Mouse (Mus musculus): ENCODE data around the gene Cib4. TPM values are rescaled to one million over a fixed set of nuclear protein-coding genes. Genes with fewer than 3 reads are reported as not detected.

The Cib4 gene
- polyA plus RNA-seq, 1 experiment from 2014 or later, result 0.26 TPM

DNA sequence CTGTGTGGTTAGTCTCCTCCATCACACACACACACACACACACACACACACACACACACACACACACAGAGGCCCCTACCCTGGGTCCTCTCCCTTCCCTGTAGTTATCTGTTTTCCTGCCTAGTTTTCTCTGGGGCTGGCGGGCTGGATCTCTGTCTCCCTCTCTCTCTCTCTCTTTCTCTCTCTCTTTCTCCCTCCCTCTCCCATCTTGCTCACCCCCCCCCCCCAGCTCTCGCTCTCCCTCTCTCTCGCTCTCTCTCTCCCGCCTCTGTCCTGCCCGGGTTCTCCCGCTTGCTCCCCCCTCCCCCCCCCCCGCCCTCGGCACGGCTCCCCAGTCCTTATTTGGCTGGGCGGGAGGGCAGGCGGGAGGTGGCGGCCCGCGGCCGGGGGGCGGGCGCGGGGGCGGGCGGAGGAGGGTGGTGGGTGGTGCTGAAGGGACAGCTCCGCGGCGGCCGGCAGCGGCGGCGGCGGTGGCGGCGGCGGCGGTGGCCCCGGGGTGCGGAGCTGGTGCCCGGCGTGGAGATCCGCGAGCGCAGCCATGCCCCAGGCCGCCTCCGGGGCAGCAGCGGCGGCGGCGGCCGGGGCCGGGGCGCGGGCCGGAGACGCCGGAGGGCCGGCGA, 42.2 kb upstream of the Cib4 start, which contains the start of gene Kcnk3:
Gene Kcnk3 (plus strand): TSS at position 490 of the 620 bp plus-strand sequence.
- peak; percentile 75 for ATAC-seq (ENCODE audit: borderline replicate concordance, extremely low read depth, low FRiP score, low TSS enrichment)
- H3K4me3 ChIP-seq, result peak within 1 kb of the TSS; percentile 51
- WGBS, result under 1% methylated on average over 29 of the region's 54 CpGs
- H3K4me1 ChIP-seq, result peaks cover 56% of the 10 kb centered on the region
- peaks cover 46% of the 10 kb centered on the region for H3K27me3 ChIP-seq
- no peaks in the 10 kb centered on the region for H3K9me3 ChIP-seq
- H3K27ac ChIP-seq, result peak within 1 kb of the TSS; percentile 75
- H3K9ac ChIP-seq, result peak within 1 kb of the TSS; percentile 47
- no peaks in the 10 kb centered on the region for H3K36me3 ChIP-seq
- peak within 1 kb of the TSS; percentile 80 for H3K4me2 ChIP-seq

DNA sequence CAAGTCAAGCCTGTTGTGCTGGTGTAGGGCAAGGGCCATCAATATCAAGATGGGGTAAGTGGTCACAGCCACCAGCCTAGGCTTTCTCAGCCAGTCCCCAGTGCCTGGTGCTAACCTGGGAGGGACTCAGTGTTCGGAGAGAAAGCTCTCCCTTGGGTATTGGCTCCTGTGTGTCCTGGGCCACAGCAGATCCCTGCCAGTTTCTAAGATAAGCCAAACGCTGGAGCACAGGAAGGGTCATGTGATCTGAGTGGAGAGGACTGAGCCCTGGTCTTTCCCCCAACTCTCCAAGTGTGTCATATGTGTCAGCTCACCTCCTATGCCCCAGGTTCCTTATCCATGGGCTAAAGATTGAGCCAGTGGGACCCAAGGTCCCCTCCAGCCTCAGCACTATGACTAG, 41.5 kb upstream of the Cib4 start:
- H3K9me3 ChIP-seq, result no peaks in the 10 kb centered on the region
- ATAC-seq (ENCODE audit: borderline replicate concordance, extremely low read depth, low FRiP score, low TSS enrichment), result peak; percentile 0; the same call in 1 of the 2 replicates
- no peaks in the 10 kb centered on the region for H3K36me3 ChIP-seq
- 20% methylated on average over 2 of the region's 2 CpGs for WGBS
- peak overlapping the region; percentile 80 for H3K4me2 ChIP-seq
- peak overlapping the region; percentile 75 for H3K27ac ChIP-seq
- peaks cover 55% of the 10 kb centered on the region for H3K4me1 ChIP-seq
- no peak overlapping the region for H3K4me3 ChIP-seq
- H3K27me3 ChIP-seq, result peaks cover 46% of the 10 kb centered on the region
- no peak overlapping the region for H3K9ac ChIP-seq

DNA sequence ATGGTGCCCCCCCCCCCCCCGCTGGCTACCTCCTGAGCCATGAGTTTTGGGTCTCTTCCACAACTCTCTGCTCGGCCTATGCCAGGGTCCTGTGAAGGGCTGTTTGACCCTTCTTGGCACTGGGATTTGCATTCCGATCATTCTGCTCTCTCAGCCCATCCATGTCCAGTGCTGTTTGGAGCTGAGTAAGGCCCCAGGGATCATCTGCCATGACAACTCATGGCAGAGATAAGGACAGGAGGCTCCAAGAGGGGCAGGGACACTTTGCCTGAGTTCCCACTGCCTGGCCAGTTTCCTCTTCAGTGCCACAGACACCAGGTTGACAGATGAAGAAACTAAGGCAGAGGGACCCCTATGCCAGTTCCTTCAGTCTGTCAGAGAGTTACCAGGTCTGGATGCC, 41.0 kb upstream of the Cib4 start:
- 60% methylated on average over 2 of the region's 3 CpGs for WGBS
- Histone ChIP-seq H3K27ac (peak overlapping the region; percentile 75; the same call in 1 of the 2 replicates), H3K4me1 (peaks cover 57% of the 10 kb centered on the region), H3K4me3 (no peak overlapping the region), H3K9ac (no peak overlapping the region), H3K36me3 (no peaks in the 10 kb centered on the region), H3K27me3 (peaks cover 46% of the 10 kb centered on the region), H3K9me3 (no peaks in the 10 kb centered on the region), H3K4me2 (no peak overlapping the region)
- no peak for ATAC-seq (ENCODE audit: borderline replicate concordance, extremely low read depth, low FRiP score, low TSS enrichment)

DNA sequence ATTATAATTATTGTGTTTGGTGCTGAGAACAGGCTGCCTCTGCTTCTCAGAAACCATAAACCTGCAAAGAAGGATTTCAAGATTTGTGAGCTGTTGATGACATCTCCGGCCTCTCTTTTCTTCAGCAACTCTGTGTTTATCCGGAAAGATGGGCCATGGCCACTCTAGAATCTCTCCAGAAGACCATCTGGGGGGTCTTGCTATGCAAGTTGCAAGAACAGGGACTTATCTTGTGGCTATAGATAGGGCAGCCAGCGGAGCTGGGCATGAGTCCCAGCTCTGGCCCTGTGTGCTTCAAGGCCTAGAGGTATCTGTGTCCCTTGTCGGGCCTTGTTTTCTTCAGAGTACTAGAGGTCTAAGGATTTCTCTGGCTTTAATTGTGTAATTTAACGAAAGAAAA, 36.4 kb upstream of the Cib4 start:
- H3K9ac ChIP-seq, result no peak overlapping the region
- no peaks in the 10 kb centered on the region for H3K36me3 ChIP-seq
- no peak overlapping the region for H3K4me2 ChIP-seq
- peaks cover 26% of the 10 kb centered on the region; the same call in 1 of the 2 replicates for H3K4me1 ChIP-seq
- peak; percentile 65; the same call in 1 of the 2 replicates for ATAC-seq (ENCODE audit: borderline replicate concordance, extremely low read depth, low FRiP score, low TSS enrichment)
- 53% methylated on average over 5 of the region's 5 CpGs for WGBS
- no peak overlapping the region for H3K4me3 ChIP-seq
- H3K9me3 ChIP-seq, result no peaks in the 10 kb centered on the region
- H3K27ac ChIP-seq, result peak overlapping the region; percentile 46
- H3K27me3 ChIP-seq, result peaks cover 12% of the 10 kb centered on the region

DNA sequence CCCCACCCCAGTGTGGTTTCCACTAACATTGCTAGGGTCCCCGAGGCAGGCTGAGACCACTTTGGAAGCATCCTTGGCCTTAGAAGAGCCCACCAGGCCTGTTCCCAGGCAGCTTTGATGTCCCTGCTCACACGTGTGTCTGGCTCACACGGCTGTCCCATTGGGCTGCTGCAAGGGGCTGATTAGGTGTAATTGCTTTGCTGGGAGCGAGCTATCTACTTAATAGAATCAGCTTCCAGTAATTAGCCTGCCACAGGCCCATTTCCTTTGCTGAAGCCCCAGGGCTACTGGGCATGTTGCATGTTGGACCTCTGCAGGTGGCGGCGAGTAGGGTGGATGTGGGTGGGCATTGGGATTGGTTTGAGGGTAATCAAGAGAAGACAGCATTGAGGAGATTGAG, 35.1 kb upstream of the Cib4 start:
- no peak for ATAC-seq (ENCODE audit: borderline replicate concordance, extremely low read depth, low FRiP score, low TSS enrichment)
- Histone ChIP-seq H3K4me1 (peaks cover 21% of the 10 kb centered on the region; the same call in 1 of the 2 replicates), H3K4me2 (no peak overlapping the region), H3K4me3 (no peak overlapping the region), H3K9me3 (no peaks in the 10 kb centered on the region), H3K27me3 (peaks cover 5% of the 10 kb centered on the region; the same call in 1 of the 2 replicates), H3K9ac (no peak overlapping the region), H3K27ac (no peak overlapping the region), H3K36me3 (no peaks in the 10 kb centered on the region)
- WGBS, result 70% methylated on average over 6 of the region's 6 CpGs

DNA sequence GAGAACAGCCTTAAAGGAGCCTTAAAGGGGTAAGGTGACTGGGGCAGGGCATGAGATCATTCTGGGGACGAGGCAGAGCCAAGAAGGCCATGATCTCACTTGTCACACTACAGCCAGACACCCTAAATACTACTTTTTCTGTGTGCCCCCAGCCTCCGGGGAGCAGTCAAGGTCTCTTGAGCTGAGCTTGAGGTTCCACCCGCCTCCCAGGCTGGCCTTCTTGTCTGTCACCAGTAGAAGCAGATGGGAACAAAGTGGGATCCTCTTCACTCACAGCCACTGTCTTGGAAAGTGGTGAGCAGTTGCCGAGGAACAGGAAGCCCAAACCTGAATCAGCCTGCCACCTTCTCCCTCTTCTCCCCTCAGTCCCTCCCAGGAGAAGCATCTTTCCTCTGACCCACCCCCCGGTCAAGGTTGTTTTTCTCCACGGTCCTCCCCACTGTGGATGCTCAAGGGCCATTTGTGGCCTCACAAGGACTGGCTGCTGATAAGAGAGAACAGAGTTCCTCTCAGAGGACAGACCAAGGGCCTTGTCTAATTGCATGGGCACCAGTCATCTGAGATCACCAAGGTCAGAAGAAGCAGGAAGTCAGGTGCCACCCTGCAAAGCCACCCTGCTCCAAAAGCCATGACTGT, 32.9 kb upstream of the Cib4 start:
- WGBS, result 56% methylated on average over 6 of the region's 6 CpGs
- Histone ChIP-seq H3K4me2 (no peak overlapping the region), H3K4me3 (no peak overlapping the region), H3K27me3 (no peaks in the 10 kb centered on the region), H3K9ac (no peak overlapping the region), H3K36me3 (no peaks in the 10 kb centered on the region), H3K9me3 (no peaks in the 10 kb centered on the region), H3K4me1 (peaks cover 21% of the 10 kb centered on the region; the same call in 1 of the 2 replicates), H3K27ac (no peak overlapping the region)
- no peak for ATAC-seq (ENCODE audit: borderline replicate concordance, extremely low read depth, low FRiP score, low TSS enrichment)

DNA sequence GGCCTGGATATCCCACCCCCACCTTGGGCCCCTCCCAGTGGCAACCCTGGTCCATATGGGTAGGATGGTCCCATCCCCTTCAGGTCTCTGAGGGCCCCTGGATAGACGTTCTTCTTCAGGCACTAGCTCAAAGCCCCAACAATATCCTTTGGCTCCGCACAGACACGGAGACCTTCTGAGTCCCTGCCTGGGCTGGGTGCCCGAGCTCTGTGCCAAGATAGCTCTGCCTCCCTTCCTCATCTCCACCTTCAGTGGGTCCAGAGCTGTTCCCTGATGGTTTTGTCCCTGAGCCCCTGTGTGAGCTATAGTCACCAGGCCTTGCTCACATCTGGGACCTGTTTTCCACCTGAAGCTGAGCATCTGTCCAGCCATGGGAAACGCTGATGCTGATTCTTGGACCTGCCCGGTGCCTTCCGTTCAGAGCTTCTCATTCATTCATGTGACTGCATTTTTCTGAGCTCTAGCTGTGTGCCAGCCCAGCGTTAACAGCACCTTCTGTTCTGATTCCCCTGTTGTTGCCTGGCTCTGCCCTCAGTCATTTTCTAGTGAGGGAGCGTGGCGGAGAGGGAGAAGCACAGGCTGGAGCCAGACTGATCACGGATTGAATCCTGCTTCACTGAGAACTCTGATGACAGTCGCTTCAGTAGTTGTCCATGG, 32.1 kb upstream of the Cib4 start:
- no peak overlapping the region for H3K9ac ChIP-seq
- H3K27me3 ChIP-seq, result no peaks in the 10 kb centered on the region
- ATAC-seq (ENCODE audit: borderline replicate concordance, extremely low read depth, low FRiP score, low TSS enrichment), result no peak
- 72% methylated on average over 12 of the region's 12 CpGs for WGBS
- no peak overlapping the region for H3K4me2 ChIP-seq
- H3K27ac ChIP-seq, result no peak overlapping the region
- H3K9me3 ChIP-seq, result no peaks in the 10 kb centered on the region
- H3K4me3 ChIP-seq, result no peak overlapping the region
- peaks cover 17% of the 10 kb centered on the region; the same call in 1 of the 2 replicates for H3K4me1 ChIP-seq
- H3K36me3 ChIP-seq, result no peaks in the 10 kb centered on the region

DNA sequence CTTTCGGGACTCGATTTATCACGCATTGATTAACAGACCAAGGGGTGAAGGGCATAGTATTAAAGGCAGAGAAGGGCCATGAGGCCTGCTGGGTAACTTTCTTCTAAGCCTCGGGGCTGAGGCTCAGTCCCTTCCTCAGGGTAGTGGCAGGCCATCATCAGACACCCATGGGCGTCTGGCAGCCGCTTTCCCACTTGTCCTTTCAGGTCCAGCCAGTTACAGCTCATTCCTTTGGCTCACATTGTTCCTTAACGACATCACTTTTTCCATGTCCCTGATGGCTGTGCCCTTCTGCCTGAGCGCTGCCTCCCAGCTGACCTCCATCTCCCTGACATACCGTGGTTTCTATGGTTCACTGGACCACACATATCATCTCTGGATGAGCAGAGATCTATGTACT, 31.6 kb upstream of the Cib4 start:
- Histone ChIP-seq H3K9me3 (no peaks in the 10 kb centered on the region), H3K4me3 (no peak overlapping the region), H3K9ac (no peak overlapping the region), H3K27ac (no peak overlapping the region), H3K4me2 (no peak overlapping the region), H3K27me3 (no peaks in the 10 kb centered on the region), H3K36me3 (no peaks in the 10 kb centered on the region), H3K4me1 (peaks cover 13% of the 10 kb centered on the region; the same call in 1 of the 2 replicates)
- WGBS, result 46% methylated on average over 9 of the region's 9 CpGs
- ATAC-seq (ENCODE audit: borderline replicate concordance, extremely low read depth, low FRiP score, low TSS enrichment), result no peak

DNA sequence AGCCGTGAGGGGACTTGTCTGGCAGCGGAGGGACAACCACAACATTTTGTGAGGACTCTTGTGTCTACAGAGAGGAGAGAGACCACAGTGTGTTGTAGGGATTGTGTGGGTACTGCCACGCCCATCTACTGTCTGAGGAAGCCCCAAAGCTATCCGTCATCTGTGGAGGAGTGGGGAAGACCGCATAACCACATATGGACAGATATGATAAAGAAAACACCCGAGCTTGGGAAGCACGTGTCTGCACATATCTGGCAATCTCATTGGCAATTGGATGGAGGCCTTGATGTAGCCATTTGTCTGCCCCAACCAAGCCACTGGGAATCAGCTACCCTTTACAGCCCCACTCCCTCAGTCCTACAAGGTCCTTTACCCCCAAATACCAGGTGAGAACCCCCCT, 30.6 kb upstream of the Cib4 start:
- no peak overlapping the region for H3K4me3 ChIP-seq
- H3K27me3 ChIP-seq, result no peaks in the 10 kb centered on the region
- no peaks in the 10 kb centered on the region for H3K9me3 ChIP-seq
- no peak overlapping the region for H3K4me2 ChIP-seq
- WGBS, result 68% methylated on average over 7 of the region's 7 CpGs
- no peak overlapping the region for H3K9ac ChIP-seq
- 0 out of 2 replicates have a peak, but pooled peaks cover 2% of the 10 kb centered on the region for H3K4me1 ChIP-seq
- no peak for ATAC-seq (ENCODE audit: borderline replicate concordance, extremely low read depth, low FRiP score, low TSS enrichment)
- no peak overlapping the region for H3K27ac ChIP-seq
- H3K36me3 ChIP-seq, result no peaks in the 10 kb centered on the region

DNA sequence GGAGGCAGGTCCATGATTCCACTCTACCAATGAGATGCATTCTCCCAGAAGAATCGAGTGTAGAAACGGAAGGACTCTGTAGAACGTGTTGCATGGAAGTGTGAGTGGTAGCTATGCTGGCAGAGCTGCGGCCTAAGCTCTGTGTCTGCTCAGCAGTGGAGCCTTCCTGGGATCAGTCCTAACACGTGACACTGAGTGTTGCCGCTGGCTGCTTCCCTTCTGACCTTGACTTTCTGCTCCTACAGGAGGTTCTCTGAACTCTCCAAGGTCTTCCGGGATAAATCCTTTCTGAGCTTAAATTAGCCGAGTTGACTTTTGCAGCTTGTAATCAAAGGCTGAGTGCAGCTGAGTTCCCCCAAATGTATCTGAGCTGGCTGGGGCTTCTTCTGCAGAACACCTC, 28.7 kb upstream of the Cib4 start:
- H3K27ac ChIP-seq, result no peak overlapping the region

DNA sequence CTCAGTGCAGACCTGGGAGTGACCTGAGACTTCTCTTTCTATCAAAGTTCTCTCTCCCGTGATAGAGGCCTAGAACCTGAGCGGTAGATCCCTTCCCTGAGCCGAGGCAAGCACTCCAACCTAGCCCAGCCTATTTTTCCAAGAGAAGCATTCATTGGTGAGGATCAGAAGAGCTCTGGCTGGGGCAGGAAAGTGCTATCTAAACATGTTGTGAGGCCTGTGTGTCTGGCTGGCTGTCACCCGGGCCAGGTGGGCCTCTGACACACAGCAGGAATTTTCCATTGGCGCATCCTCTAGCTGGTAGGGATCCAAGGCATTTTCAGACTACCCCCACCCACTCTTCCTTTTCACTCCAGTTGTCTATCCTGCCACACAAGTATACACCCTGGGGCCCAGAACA, 26.2 kb upstream of the Cib4 start:
- 47% methylated on average over 5 of the region's 5 CpGs for WGBS
- H3K27me3 ChIP-seq, result no peaks in the 10 kb centered on the region

More for the DNA sequence above, 28.7 kb upstream of the Cib4 start:
- no peaks in the 10 kb centered on the region for H3K4me1 ChIP-seq
- H3K36me3 ChIP-seq, result no peaks in the 10 kb centered on the region
- no peaks in the 10 kb centered on the region for H3K27me3 ChIP-seq
- no peaks in the 10 kb centered on the region for H3K9me3 ChIP-seq
- no peak for ATAC-seq (ENCODE audit: borderline replicate concordance, extremely low read depth, low FRiP score, low TSS enrichment)
- 84% methylated on average over 8 of the region's 8 CpGs for WGBS
- no peak overlapping the region for H3K9ac ChIP-seq
- H3K4me2 ChIP-seq, result no peak overlapping the region
- no peak overlapping the region for H3K4me3 ChIP-seq

DNA sequence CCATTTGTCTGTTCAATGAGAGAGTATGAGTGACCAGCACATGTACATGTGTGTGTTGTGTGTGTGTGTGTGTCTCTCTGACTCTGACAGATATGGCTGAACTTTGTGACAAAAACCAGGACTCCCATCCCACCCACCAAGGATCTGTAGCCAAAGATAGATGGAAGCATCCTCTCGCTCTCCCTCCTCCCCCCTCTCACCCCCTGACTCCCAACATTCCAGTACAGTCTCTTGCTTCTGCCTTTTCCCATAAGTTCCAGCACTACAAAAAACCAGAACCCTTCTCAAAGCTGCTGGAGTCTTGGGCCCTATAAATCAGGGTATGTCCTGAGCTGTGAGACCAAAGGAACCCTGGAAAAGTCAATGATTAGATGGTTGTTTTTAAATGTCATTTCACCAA, 22.8 kb upstream of the Cib4 start:
- ATAC-seq (ENCODE audit: borderline replicate concordance, extremely low read depth, low FRiP score, low TSS enrichment), result no peak

More for the DNA sequence above, 26.2 kb upstream of the Cib4 start:
- Histone ChIP-seq H3K27ac (no peak overlapping the region), H3K4me3 (no peak overlapping the region), H3K4me2 (no peak overlapping the region), H3K9me3 (no peaks in the 10 kb centered on the region), H3K9ac (no peak overlapping the region), H3K4me1 (no peaks in the 10 kb centered on the region), H3K36me3 (no peaks in the 10 kb centered on the region)
- ATAC-seq (ENCODE audit: borderline replicate concordance, extremely low read depth, low FRiP score, low TSS enrichment), result no peak

More for the DNA sequence above, 22.8 kb upstream of the Cib4 start:
- no peak overlapping the region for H3K27ac ChIP-seq
- no peak overlapping the region for H3K4me3 ChIP-seq
- H3K36me3 ChIP-seq, result no peaks in the 10 kb centered on the region
- no peaks in the 10 kb centered on the region for H3K27me3 ChIP-seq
- no peak overlapping the region for H3K9ac ChIP-seq
- no peak overlapping the region for H3K4me2 ChIP-seq
- no peaks in the 10 kb centered on the region for H3K4me1 ChIP-seq
- WGBS, result 67% methylated on average over 1 of the region's 1 CpGs
- H3K9me3 ChIP-seq, result no peaks in the 10 kb centered on the region

Data from lung, embryonic 15.5 days (tissue).